Mouse (Mus musculus) adrenal gland, adult 8-10 months (tissue): ENCODE data around the gene Setd1a. TPM values are rescaled to one million over a fixed set of nuclear protein-coding genes. Genes with fewer than 3 reads are reported as not detected.
"Not testable (repeated sequence)": the region's sequence is repeated elsewhere in the genome, so short reads cannot be mapped to it uniquely, and the experiment has no call there.

Experiments used
- DNase-seq: peaks from one replicate; pipeline ENCODE4 v3.0.0; 2022
- total RNA-seq, 4 experiments: library from RNA; stranded (reverse); gene quantifications; 2 replicates each; pipeline ENCODE4 v1.2.4; 2022

Setd1a gene
- 10 to 100 TPM; 39.6 to 54.6 (median 45.7) TPM for total RNA-seq

- peak; percentile 89 for DNase-seq
Measured at GRCm38 (mm10) chr7:127776426-127776825, at the start of gene Setd1a. Gene Setd1a, plus strand, starts transcription at chr7:127776670.

DNA sequence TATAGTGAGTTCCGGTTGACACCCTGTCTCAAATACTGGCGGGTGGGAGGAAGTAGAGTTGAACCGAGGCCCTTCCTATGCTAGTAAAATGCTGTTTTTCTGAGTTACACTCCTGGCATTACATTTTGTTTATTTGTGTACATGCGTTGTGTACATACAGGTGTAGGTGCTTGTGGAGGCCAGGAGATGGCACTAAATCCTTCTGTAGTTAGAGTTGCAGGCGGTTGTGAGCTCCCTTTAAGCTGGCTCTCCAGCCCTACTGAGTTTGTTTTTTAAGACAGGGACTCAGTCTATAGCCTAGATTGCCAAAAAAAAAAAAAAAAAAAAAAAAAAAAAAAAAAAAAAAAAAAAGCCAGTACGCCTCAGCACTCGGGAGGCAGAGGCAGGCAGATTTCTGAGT lies 48.6 kb upstream of the Setd1a start:
- no peak for DNase-seq

GRCm38 (mm10) chr7:127730170-127730569 lies 46.3 kb upstream of the Setd1a start:
- DNase-seq: no peak

DNA sequence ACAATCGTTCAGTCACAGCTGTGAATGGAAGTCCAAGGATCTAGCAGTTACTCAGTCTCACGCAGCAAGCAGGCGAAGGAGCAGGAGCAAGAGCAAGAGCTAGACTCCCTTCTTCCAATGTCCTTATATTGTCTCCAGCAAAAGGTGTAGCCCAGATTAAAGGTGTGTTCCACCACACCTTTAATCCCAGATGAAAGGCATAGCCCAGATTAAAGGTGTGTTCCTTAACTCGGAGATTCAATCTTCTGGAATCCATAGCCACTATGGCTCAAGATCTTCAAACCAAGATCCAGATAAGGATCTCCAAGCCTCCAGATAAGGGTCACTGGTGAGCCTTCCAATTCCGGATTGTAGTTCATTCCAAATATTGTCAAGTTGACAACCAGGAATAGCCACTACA lies 44.4 kb upstream of the Setd1a start, which contains the start of gene Ctf2:
Gene Ctf2, minus strand, starts transcription at position 101 of the 400 bp plus-strand sequence.
- DNase-seq: not testable (repeated sequence)

DNA sequence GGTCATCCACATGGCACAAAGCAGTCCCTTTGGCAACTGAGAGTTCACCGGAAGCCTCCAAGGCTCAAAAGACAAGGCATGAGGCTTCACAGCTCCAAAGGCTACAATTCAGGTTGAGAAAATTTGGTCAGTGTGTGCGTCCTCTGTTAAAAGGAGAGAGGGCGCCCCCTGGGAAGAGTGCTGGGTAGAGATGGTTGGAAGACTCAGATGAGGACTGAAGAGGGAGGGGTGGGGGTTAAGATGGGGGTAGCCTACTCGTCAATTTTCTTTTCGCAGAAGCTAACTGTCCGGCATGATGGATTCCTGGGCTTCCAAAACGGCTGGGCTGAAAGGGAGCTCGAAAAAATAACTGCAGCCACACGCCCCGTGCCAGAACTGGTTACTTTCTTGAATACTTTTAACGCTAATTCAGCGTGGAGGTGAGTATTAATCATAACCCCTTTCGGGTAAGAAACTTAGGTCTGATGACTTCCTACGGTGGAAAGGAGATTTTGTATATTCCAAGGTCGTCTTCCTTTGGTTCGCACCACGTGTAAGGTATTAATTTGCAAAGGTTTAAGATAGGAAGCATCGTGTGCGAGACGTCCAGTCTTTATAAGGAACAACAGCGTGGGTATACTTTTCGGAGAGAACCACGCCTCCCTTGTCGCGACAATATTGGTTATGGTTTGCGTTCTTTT lies 32.0 kb upstream of the Setd1a start, which contains the start of gene Fbxl19:
Gene Fbxl19, plus strand, starts transcription at position 178 of the 680 bp plus-strand sequence.
- DNase-seq: peak; percentile 70

GRCm38 (mm10) chr7:127745251-127745651 lies 31.2 kb upstream of the Setd1a start:
- DNase-seq: peak; percentile 95

GRCm38 (mm10) chr7:127745652-127746493 lies 30.6 kb upstream of the Setd1a start:
- peak; percentile 99 for DNase-seq

DNA sequence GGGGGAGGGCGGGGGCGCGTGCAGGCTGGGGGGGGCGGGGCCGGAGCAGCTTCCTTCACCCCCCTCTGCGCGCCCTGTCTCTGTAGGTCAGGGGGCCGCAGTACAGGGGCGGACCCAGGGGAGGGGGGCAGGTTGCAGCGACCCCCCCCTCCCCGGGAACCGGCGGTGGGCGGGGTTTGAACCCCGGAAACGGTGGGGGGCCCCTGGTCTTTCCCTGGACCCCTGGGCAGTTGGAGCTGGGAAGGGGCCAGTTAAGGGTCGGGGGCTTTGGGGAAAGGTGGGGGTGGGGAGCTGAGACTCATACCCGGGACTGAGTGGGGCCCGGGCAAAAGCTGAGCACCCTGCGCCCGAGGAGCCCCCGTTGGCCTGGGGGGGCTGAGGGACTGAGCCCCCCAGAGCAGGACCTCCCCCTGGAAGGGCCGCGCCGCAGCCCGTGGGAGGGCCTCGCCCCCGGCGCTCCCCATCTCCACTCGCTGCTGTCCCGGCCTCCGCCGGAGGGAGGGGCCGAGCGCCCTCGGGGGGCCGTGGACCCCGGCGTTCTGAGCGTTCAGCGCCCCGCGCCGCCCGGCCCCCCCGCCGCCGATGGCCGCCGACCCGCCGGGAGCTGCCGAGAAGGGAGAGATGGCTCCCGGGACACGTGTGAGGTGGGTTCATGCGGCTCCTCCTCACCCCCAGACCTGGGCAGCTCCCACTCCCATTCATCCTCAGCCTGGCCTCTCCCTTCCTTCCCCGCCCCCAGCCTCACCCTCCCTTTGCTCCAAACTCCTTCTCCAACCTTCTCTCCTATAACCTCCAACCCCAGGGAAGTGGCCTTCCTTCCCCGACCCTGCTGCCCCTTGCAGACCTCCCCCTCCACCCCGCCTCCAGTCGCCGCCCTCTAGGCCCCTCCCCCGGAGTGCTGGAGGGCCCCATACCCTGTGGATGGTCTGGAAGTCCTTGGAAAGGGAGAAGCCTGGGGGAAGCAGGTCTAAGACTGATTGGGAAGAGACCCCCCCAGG lies 29.7 kb upstream of the Setd1a start:
- peak; percentile 41 for DNase-seq

GRCm38 (mm10) chr7:127747559-127748234 lies 28.8 kb upstream of the Setd1a start:
- no peak for DNase-seq

- no peak for DNase-seq
Measured at GRCm38 (mm10) chr7:127748235-127748560, 28.3 kb upstream of the Setd1a start.

DNA sequence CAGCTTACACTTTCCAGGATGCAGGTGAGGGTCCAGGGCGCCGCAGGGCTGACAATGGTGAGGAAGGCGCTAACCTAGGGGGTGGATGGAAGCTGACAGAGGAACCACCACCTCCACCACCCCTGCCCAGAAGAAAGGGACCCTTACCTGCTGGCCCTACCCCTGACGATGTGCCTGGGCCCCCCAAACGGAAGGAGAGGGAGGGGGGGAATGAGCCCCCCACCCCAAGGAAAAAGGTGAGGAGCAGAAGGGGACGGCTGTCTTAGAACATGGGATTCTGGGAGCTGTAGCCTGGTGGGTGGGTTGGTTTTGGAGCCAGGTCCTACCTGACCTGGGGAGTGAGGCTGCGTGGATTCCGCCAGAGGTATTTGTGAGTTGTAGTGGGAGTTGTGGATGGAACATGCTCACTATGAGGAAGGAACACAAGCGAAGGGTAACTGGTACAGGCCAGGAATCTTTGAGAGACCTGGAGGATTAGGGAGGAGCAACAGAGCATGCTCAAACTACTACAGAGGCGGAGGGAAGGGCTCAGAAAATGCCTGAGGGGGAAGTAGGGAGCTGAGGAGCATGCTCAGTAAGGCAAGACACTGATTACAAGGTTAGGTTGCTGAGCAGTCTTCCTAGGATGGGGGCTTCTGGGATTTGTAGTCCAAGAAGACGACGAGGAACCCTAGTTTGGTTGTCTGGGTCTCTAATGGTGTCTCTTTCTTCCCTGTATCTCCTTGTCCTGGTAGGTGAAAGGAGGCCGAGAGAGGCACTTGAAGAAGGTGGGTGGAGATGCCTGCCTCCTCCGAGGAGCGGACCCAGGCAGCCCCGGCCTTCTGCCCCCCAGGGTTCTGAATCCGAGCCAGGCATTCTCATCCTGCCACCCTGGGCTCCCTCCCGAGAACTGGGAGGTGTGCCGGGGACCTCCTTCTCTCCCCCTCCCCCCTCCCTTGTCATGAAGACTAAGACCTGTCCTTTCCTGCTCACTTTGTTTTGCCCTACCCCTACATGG lies 26.0 kb upstream of the Setd1a start:
- no peak for DNase-seq

- no peak for DNase-seq
Measured at GRCm38 (mm10) chr7:127751619-127752018, 24.9 kb upstream of the Setd1a start.

GRCm38 (mm10) chr7:127752069-127752468 lies 24.4 kb upstream of the Setd1a start:
- no peak for DNase-seq

- DNase-seq: no peak
Measured at GRCm38 (mm10) chr7:127753158-127753557, 23.3 kb upstream of the Setd1a start.

GRCm38 (mm10) chr7:127753741-127754140 lies 22.7 kb upstream of the Setd1a start:
- no peak for DNase-seq

DNA sequence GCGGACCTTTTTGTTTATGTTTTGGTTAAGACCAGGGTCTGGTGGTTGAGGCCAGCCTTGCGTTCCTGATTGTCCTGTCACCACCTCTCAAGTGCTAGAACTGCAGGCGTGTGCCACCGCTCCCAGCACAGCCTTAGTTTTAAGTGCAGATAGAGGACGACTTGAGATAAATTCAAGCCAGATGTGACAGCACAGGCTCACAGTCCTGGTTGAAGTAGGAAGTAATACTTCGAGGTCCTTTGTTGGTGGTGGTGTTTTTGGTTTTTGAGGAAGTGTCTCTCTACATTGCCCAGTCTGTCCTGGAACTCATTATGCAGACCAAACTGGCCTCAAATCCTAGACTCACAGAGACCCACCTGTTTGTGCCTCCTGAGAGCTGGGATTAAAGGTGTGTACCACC lies 16.8 kb upstream of the Setd1a start:
- DNase-seq: no peak

- no peak for DNase-seq
Measured at GRCm38 (mm10) chr7:127760478-127760877, 16.0 kb upstream of the Setd1a start.

DNA sequence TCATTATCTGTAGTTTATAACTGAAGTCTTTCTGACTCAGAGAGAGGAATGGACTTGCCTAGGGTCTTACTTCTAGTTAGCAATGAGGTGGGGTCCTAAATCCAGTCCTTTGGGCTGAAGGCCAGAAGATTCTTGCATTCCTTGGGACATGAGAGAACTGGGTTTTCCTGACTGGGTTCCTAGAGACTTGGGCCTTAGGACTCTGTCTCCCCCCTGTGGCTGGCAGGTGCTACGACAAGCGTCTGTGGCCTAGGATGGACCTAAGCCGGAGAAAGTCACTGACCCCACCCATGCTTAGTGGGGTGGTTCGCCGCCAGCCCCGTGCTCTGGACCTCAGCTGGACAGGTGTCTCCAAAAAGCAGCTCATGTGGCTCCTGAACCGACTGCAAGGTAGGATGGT lies 15.4 kb upstream of the Setd1a start:
- peak; percentile 32 for DNase-seq

- DNase-seq: no peak
Measured at GRCm38 (mm10) chr7:127763642-127764041, 12.8 kb upstream of the Setd1a start.

DNA sequence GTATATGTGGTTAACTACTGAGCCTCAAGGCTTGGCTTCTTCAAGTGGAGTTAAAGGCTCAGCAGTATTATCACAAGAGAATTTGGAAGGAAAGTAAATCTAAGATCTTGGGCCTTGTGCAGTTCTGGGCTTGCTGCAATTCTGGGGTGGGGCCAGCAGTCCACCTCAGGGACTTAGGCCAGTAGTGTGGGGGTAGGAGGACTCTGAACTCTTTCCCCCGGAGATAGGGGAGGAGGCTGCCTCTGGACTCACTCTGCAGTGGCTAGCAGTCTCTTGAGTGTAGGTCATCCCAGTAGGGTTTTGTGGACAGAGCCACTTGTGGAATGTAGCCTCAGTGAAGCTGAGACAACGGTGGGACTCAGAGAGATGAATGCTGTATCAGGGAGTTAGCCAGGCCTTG lies 10.7 kb upstream of the Setd1a start:
- DNase-seq: no peak
